Mouse (Mus musculus): ENCODE measurements at regions not wholly inside any gene's neighbourhood (a gene's known extent, or its start where the extent isn't known, plus 50 kb on each side); places are given as distances from the start of the nearest gene placed in this dataset.
A peak's percentile ranks its signal among the peaks of the same experiment; 100 is the strongest.

DNA sequence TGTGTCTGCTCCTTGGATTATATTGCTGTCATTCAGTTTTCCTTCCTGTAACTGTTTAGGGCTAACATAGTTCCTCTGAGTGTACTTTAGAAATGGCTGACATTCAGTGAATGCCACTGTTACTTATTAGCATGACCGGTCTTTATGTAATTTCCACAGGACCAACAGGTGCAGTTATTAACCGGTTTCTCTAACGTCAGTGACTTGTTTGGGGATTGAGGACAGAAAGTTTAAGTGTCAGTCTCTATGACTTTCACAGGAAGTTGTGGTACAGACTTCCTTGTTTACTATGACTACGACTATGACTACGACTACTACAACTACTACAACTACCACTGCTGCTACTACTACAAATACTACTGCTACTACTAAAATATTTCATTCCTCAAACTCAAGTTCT is 170.4 kb upstream of the Ptger4 start:
- Histone ChIP-seq H3K36me3 (no peaks in the 10 kb centered on the region), H3K27me3 (no peaks in the 10 kb centered on the region), H3K4me2 (no peak overlapping the region), H3K4me1 (no peaks in the 10 kb centered on the region), H3K27ac (no peak overlapping the region), H3K9ac (no peak overlapping the region), H3K4me3 (no peak overlapping the region), H3K9me3 (no peaks in the 10 kb centered on the region)
- 82% methylated on average over 5 of the region's 5 CpGs for WGBS
- ATAC-seq (ENCODE audit: borderline replicate concordance, extremely low read depth, low FRiP score, low TSS enrichment), result no peak

DNA sequence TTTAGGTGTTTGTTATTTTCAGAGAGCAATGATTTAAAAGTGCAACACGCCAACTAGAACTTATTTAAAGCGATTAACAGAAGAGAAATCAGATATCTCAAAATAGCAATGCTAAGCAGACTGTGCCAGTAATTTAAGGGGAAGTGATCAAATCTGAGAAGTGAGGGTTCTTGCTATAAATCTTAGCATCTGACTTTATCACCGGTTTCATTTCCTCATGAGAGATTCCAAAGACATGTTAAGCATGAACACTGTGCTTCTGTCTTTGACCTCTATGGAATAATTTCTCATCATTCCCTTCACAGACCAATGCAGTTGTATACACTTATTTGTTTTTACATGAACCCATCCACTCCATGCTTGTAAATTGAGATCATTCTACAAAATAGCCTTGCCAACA is 172.0 kb upstream of the Ptger4 start:
- Histone ChIP-seq H3K4me3 (no peak overlapping the region), H3K4me1 (no peaks in the 10 kb centered on the region), H3K9ac (no peak overlapping the region), H3K4me2 (no peak overlapping the region), H3K27me3 (no peaks in the 10 kb centered on the region), H3K27ac (no peak overlapping the region), H3K9me3 (no peaks in the 10 kb centered on the region), H3K36me3 (no peaks in the 10 kb centered on the region)
- ATAC-seq (ENCODE audit: borderline replicate concordance, extremely low read depth, low FRiP score, low TSS enrichment), result no peak
- 81% methylated on average over 3 of the region's 3 CpGs for WGBS

DNA sequence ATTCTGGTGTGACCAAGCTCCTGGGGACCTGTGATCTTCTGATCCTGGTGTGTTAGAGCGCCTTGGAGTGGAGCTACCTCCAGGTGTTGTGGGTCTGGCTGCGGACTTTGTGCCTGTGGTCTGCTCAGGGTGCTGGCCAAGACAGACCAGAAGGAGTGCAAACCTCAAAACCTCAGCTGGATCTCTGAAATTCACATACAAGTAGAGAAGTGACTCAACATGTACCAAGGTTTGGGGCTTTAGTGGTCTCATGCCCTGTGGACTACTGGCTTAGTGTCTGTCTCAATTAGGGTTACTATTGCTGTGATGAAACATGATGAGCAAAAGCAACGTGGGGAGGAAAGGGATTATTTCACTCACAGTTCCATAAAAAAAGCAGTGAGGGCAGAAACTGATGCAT is 182.7 kb upstream of the Ptger4 start:
- Histone ChIP-seq H3K4me3 (no peak overlapping the region), H3K27ac (no peak overlapping the region), H3K27me3 (no peaks in the 10 kb centered on the region), H3K36me3 (no peaks in the 10 kb centered on the region), H3K4me2 (no peak overlapping the region), H3K9ac (no peak overlapping the region), H3K9me3 (no peaks in the 10 kb centered on the region), H3K4me1 (no peaks in the 10 kb centered on the region)
- ATAC-seq (ENCODE audit: borderline replicate concordance, extremely low read depth, low FRiP score, low TSS enrichment), result no peak
- WGBS, result 85% methylated on average over 3 of the region's 3 CpGs

DNA sequence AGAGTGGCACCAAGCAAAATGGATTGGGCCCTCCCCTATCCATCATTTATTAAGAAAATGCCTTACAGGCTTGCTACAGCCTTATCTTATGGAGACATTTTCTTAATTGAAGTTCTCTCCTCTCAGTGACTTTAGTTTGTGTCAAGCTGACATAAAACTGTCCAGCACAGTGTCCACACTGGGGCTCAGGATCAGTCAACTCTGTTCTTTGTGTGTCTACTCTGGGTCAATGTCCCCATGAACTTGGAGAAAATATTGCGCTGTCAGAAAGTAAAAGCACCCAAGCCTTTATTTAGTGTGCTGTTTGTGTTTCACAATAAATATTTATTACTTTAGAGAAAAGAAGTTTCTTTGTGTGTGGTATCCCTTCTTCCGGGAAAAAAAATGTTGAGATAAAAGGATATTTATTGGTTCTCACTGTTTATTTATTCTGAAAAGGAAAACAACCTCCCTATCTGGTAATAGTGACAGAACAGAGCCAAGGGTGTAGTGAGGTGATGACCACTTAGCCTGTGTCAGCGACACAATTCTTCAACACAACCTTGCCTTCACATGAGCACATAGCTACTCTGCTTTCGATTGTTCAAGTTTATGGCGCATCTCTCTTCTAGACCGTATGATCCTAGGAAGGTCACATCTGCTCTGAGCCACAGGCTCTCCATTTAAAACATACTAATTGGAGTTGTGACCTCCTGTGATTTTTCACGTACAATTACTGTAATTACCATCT is 183.5 kb upstream of the Ptger4 start:
- H3K4me3 ChIP-seq, result no peak overlapping the region
- H3K27ac ChIP-seq, result no peak overlapping the region
- H3K9me3 ChIP-seq, result no peaks in the 10 kb centered on the region
- no peak for ATAC-seq (ENCODE audit: borderline replicate concordance, extremely low read depth, low FRiP score, low TSS enrichment)
- no peak overlapping the region for H3K4me2 ChIP-seq
- H3K9ac ChIP-seq, result no peak overlapping the region
- no peaks in the 10 kb centered on the region for H3K4me1 ChIP-seq
- no peaks in the 10 kb centered on the region for H3K36me3 ChIP-seq
- no peaks in the 10 kb centered on the region for H3K27me3 ChIP-seq
- 73% methylated on average over 7 of the region's 7 CpGs for WGBS

DNA sequence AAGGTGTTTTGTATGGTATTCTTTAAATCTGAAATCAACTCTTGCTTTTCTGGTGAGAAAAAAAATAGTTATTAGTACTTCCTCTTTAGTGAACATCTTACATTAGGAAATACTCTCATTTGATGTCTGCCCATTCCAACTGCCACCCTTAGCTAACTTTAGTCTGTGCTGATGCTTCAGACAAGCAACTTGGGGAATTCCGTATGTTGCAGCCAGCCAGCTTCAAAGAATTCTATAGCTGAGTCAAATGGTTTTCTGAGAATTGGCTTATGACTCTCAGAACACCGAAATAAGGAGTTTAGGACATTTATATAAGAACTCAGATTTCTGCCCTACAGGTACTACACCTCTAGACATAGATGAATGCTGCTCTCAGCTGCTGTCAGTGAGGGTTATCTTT is 188.0 kb upstream of the Ptger4 start:
- 66% methylated on average over 2 of the region's 2 CpGs for WGBS
- Histone ChIP-seq H3K27ac (no peak overlapping the region), H3K9me3 (no peaks in the 10 kb centered on the region), H3K4me2 (no peak overlapping the region), H3K36me3 (no peaks in the 10 kb centered on the region), H3K4me3 (no peak overlapping the region), H3K4me1 (no peaks in the 10 kb centered on the region), H3K9ac (no peak overlapping the region), H3K27me3 (no peaks in the 10 kb centered on the region)
- ATAC-seq (ENCODE audit: borderline replicate concordance, extremely low read depth, low FRiP score, low TSS enrichment), result no peak

DNA sequence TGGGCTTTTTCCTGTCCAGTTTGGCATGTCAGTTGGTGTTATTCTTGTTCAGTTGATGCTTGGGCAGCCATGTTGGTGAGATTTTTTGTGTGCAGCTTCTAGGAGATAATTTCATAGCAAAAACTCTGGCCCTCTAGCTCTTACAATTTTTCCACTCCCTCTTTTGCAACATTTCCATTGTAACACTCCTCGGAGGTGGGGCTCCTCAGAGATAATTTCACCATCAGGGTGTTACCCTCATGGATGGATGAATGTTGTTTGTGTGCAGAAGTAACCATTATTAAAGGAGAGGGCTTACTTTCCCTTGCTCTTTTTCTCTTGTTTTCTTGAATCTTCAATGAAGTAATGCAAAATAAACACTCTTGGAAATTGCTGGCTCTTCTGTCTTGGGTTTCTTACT is 193.0 kb upstream of the Ptger4 start:
- 44% methylated on average over 1 of the region's 1 CpGs for WGBS
- Histone ChIP-seq H3K4me2 (no peak overlapping the region), H3K9me3 (no peaks in the 10 kb centered on the region), H3K4me3 (no peak overlapping the region), H3K27ac (no peak overlapping the region), H3K4me1 (no peaks in the 10 kb centered on the region), H3K27me3 (no peaks in the 10 kb centered on the region), H3K36me3 (no peaks in the 10 kb centered on the region), H3K9ac (no peak overlapping the region)
- no peak for ATAC-seq (ENCODE audit: borderline replicate concordance, extremely low read depth, low FRiP score, low TSS enrichment)

DNA sequence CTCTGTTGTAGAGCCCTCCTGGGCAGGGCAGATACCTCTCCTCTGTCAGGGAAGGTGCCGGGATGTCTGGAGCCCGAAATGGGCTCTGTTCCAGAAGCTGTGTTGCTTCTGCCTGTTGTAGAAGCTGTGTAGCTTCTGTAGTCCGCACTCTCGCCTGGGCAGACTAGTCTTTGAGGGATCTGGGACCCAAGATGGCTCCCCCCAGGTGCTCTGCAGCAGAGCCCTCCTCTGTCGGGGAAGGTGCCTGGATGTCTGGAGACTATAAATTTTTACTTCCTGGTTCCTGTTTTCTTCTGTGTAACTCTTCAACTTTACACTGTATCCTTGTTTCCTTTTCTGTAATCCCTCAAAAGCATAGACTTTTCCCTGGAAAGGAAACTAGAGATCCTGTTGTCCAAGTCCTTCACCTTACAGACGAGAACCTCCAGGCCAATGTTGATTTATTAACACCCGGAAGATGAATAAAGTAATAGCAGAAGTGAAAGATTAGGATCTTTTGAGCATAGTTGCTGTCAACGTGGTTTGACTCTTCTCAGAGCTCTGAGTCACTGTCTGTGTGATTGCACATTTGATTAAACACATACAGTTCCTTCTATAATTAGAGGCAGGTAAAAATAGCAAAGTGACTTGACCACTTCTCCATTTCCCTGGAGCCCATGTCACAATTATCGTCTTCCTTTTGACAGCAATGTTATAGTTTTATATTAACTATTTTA is 202.2 kb upstream of the Ptger4 start:
- WGBS, result 68% methylated on average over 9 of the region's 9 CpGs
- ATAC-seq (ENCODE audit: borderline replicate concordance, extremely low read depth, low FRiP score, low TSS enrichment), result no peak
- Histone ChIP-seq H3K27ac (no peak overlapping the region), H3K36me3 (no peaks in the 10 kb centered on the region), H3K9ac (no peak overlapping the region), H3K4me2 (no peak overlapping the region), H3K9me3 (no peaks in the 10 kb centered on the region), H3K4me1 (no peaks in the 10 kb centered on the region), H3K27me3 (no peaks in the 10 kb centered on the region), H3K4me3 (no peak overlapping the region)

DNA sequence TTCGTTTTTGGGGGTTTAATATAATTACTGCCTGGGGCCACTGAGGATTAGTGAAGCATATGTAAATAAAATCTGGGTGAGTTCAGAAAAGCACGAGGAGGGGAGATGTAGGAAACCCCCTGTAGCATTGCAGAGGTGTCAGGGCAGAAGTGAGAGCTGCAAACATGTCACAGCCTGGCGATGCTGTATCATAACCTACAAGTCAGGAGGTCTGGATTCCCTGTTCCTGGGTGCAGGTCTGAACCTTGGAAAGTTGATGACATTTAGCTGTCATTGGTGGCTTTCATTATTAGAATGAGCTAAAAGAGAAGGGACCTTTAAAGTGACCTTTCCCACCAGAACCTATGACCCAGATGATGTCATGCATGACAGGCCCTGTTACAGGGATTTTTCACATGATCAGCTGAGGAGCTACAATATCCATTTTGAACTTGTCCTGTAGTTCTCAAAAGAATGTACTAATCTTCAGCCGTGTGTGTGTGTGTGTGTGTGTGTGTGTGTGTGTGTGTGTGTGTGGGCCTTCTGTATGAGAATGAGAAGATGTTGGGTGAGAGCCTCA is 202.8 kb upstream of the Ptger4 start:
- H3K27ac ChIP-seq, result no peak overlapping the region
- 52% methylated on average over 4 of the region's 4 CpGs for WGBS

DNA sequence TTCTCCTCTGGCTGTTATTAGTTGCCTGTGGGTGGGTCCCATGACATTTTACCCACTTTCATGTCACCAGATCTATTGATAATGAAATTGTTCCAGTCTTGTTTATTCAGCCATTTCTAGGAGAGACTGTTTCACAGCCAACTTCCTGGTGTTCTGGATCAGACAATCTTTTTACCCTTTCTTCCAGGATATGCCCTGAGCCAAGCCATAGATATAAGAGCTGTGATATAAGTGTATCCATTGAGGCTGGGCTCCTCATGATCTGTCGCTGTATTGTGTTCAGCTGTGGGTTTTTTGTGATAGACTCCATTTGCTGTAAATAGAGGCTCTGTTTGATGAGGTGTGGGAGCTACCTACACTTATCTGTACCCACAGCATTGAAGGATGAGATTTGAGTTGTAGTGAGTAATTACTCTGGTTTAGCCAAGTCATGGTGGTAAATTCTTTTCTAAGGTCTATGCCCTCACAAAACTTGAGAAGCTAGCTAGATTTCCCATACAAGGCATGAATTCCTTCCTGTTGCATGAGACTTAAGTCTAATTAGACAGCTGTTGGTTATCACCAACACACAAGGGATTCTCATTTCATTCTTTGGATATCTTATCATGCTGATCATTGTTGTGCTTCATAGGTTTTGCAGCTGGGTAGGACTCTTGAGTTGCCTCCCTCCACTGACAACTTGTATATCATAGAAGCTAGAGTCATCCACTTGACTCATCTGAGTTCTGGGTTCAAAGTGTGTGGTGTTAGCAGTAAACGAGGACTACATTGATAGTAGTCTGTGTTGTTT is 203.9 kb upstream of the Ptger4 start:
- Histone ChIP-seq H3K27me3 (no peaks in the 10 kb centered on the region), H3K4me2 (no peak overlapping the region), H3K4me3 (no peak overlapping the region), H3K36me3 (no peaks in the 10 kb centered on the region), H3K27ac (no peak overlapping the region), H3K9me3 (no peaks in the 10 kb centered on the region), H3K9ac (no peak overlapping the region), H3K4me1 (no peaks in the 10 kb centered on the region)
- peak; percentile 31; the same call in 1 of the 2 replicates for ATAC-seq (ENCODE audit: borderline replicate concordance, extremely low read depth, low FRiP score, low TSS enrichment)
- 60% methylated on average over 2 of the region's 2 CpGs for WGBS

More for the DNA sequence above, 202.8 kb upstream of the Ptger4 start:
- Histone ChIP-seq H3K4me3 (no peak overlapping the region), H3K27me3 (no peaks in the 10 kb centered on the region), H3K9me3 (no peaks in the 10 kb centered on the region), H3K36me3 (no peaks in the 10 kb centered on the region), H3K4me1 (no peaks in the 10 kb centered on the region), H3K9ac (no peak overlapping the region), H3K4me2 (no peak overlapping the region)
- ATAC-seq (ENCODE audit: borderline replicate concordance, extremely low read depth, low FRiP score, low TSS enrichment), result no peak

DNA sequence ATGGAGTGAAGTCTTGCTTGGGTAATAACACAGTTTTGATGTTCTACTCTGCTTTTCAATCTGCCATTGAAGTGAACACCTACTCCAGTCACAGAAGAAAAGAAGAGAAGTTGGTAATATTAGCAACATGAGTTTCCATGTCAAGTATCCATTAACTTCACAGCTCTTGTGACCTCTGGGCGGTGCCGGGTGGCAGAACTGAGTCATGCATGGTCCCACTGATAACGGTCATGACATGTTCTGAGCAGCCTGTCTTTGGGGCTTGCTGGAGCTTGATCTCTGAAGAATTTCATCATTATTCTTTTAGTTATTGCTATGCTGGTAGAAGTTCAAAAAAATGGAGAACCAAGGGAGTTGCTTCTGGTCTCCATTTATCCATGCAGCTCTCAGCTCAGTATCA is 215.1 kb upstream of the Ptger4 start:
- ATAC-seq (ENCODE audit: borderline replicate concordance, extremely low read depth, low FRiP score, low TSS enrichment), result no peak
- Histone ChIP-seq H3K4me3 (no peak overlapping the region), H3K27me3 (no peaks in the 10 kb centered on the region), H3K4me1 (no peaks in the 10 kb centered on the region), H3K9ac (no peak overlapping the region), H3K9me3 (no peaks in the 10 kb centered on the region), H3K4me2 (no peak overlapping the region), H3K27ac (no peak overlapping the region), H3K36me3 (no peaks in the 10 kb centered on the region)
- WGBS, result 88% methylated on average over 3 of the region's 3 CpGs

DNA sequence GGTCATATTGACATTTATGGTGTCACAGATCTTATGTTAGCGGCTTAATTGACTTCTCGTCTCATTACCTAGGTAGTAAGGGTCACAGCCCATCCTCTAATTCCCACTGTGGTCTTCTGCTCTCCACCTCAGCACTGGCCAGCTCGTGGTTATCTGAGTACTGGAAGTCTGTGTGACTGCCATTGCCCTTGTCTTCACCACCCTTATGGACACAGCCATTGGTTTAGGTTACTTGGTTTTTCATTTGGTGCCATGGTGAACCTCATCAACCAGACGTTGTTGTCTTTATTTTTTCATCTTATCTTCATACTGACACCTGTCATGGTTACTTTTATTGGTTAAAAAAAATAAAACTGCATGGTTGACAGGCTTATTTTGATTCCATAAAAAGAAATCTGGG is 215.6 kb upstream of the Ptger4 start:
- no peak for ATAC-seq (ENCODE audit: borderline replicate concordance, extremely low read depth, low FRiP score, low TSS enrichment)
- 83% methylated on average over 4 of the region's 4 CpGs for WGBS

DNA sequence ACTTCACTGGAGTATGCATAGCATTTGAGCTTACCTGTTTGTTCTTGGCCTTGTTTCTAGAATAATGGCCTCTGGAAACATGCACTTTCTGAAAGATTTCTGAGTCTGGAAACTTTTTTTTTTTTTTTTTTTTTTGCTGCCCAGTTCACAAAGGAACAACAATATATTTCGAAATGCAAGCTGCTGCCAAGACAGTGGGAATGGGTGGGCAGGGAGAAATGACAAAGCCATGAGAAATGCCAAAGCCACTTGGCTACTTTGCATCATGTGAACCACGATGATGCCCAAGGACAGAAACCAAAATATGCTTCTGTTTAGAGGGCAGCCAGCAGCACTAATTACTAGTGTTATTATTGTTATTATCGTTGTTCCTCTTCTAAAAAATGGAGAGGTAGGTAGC is 218.7 kb upstream of the Ptger4 start:
- 75% methylated on average over 3 of the region's 3 CpGs for WGBS
- H3K27me3 ChIP-seq, result no peaks in the 10 kb centered on the region
- H3K36me3 ChIP-seq, result no peaks in the 10 kb centered on the region
- no peak overlapping the region for H3K9ac ChIP-seq
- no peak overlapping the region for H3K4me2 ChIP-seq
- H3K4me1 ChIP-seq, result no peaks in the 10 kb centered on the region
- no peaks in the 10 kb centered on the region for H3K9me3 ChIP-seq
- H3K4me3 ChIP-seq, result no peak overlapping the region
- ATAC-seq (ENCODE audit: borderline replicate concordance, extremely low read depth, low FRiP score, low TSS enrichment), result no peak
- no peak overlapping the region for H3K27ac ChIP-seq

More for the DNA sequence above, 215.6 kb upstream of the Ptger4 start:
- no peaks in the 10 kb centered on the region for H3K27me3 ChIP-seq
- H3K27ac ChIP-seq, result no peak overlapping the region
- H3K4me3 ChIP-seq, result no peak overlapping the region
- H3K4me1 ChIP-seq, result no peaks in the 10 kb centered on the region
- H3K9ac ChIP-seq, result no peak overlapping the region
- no peaks in the 10 kb centered on the region for H3K9me3 ChIP-seq
- no peak overlapping the region for H3K4me2 ChIP-seq
- no peaks in the 10 kb centered on the region for H3K36me3 ChIP-seq

Data from lung, embryonic 15.5 days (tissue).